Mouse (Mus musculus): ENCODE data around the gene Gas7. TPM values are rescaled to one million over a fixed set of nuclear protein-coding genes. Genes with fewer than 3 reads are reported as not detected.
A peak's percentile ranks its signal among the peaks of the same experiment; 100 is the strongest.

Gene Gas7
- polyA plus RNA-seq, 1 experiment from 2014 or later: 8.4 TPM

DNA sequence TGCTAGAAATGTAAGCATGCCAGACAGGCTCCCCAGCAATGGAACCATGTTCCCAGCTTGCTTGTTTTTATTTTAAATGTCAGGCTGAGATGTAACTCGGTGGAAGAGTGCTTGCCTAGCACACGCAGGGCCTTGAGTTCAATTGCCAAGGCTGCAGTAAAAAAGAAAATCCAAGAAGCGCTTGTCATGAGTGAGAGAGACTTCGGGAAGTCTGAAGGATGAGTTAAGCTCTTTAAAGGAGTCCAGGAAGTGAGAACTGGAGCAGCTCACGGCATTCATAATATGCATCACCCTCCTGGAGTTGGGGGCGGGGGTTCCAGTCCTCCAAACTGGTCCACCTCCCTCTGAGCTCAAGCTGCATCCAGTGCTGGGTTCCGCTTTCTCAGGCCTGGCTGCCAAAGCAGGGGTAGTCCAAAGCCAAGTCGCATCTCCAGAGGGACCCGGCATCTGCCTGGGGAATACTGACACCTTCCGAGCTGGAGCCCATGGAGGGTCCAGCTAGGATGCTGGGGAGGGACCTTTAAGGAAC lies 34.5 kb downstream of the Gas7 start:
- H3K27ac ChIP-seq (replicated peaks): no peak overlapping the region
- H3K36me3 ChIP-seq: no peaks in the 10 kb centered on the region
- H3K27me3 ChIP-seq (replicated peaks): no peaks in the 10 kb centered on the region
- H3K4me2 ChIP-seq: no peak overlapping the region
- WGBS: 67% methylated on average over 10 of the region's 10 CpGs
- H3K4me1 ChIP-seq: peaks cover 27% of the 10 kb centered on the region
- no peak overlapping the region for H3K4me3 ChIP-seq
- no peak overlapping the region for H3K9ac ChIP-seq
- ATAC-seq (ENCODE audit: extremely low read depth, insufficient number of reproducible peaks, low FRiP score, low TSS enrichment): no peak
- no peaks in the 10 kb centered on the region for H3K9me3 ChIP-seq

DNA sequence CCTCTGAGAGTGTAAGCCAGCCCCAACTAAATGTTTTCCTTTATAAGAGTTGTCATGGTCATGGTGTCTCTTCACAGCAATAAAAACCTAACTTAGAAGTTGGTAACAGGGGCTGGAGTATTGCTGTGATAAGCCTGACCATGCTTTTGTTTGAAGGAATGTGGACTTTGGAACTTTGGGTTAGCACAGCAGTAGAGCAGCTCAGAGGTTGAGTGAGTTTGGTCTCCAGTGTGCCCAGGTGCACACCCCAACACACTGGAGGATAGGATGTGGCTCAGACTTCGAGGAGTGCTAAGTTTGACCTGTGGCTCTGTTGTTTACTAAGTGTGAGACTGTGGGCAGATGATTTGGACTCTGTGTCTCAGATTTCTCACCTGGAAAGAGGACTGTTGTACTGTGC lies 41.6 kb downstream of the Gas7 start:
- ATAC-seq (ENCODE audit: extremely low read depth, insufficient number of reproducible peaks, low FRiP score, low TSS enrichment): no peak
- Histone ChIP-seq H3K36me3 (no peaks in the 10 kb centered on the region), H3K4me2 (no peak overlapping the region), H3K4me1 (peaks cover 17% of the 10 kb centered on the region; the same call in 1 of the 2 replicates), H3K9me3 (no peaks in the 10 kb centered on the region), H3K27ac (replicated peaks) (no peak overlapping the region), H3K4me3 (no peak overlapping the region), H3K9ac (no peak overlapping the region), H3K27me3 (replicated peaks) (no peaks in the 10 kb centered on the region)
- 66% methylated on average over 1 of the region's 1 CpGs for WGBS

DNA sequence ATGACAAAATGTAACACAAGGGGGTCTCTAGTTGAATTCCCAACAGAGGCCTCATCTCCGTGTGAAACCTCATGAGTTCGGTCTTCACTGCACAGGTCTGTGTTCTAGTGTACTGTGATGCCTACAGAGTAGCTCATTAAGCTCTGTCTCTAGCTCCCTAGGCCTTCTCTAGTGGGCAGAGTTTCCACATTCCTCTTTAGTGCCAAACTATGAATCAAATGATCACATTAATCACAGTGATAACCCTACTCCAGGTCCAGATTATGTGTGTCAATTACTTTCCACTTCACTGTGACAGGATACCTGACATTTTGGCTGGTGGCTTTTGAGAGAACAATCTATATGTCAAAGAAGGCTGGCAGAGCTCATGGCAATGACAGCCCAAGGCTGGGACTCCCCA lies 44.9 kb downstream of the Gas7 start:
- Histone ChIP-seq H3K9me3 (no peaks in the 10 kb centered on the region), H3K4me2 (no peak overlapping the region)
- ATAC-seq (ENCODE audit: extremely low read depth, insufficient number of reproducible peaks, low FRiP score, low TSS enrichment): no peak

DNA sequence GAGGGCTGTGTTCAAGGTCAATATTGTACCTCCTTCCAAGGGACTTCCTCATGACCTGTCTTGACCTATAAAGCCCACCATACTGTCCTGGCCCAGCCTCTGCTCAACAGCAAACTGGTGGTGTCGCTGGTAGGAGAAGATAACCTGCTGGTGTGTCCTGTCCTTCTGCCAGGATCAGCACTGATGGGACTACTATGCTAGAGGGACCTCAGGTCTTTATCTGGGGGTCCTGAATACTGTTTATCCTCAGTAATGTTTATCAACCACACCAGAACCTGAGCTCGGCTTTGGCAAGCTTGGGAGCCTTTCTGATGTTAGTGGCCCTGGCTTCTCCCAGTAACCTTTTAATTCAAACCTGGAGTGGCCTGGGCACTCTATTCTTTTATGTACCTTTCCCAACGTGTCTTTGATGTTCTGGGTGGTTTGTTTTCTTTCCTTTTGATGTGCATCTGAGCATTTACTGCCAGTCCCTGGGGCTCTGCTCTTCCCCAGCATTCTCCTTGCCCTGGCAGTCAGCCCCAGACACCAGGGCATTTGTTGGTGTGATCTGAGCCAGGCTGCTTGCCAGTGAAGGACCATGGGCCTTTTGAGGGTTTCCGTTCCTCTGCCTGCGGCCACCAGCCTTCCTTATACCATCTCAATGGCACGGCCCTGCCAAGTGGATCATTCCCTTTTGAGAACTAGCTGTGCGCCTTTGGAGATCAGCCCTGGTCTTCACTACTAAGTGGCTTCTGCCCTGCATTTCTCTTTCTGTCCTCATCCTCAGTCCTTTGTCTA lies 46.4 kb downstream of the Gas7 start:
- H3K27ac ChIP-seq (replicated peaks): no peak overlapping the region
- H3K27me3 ChIP-seq (replicated peaks): no peaks in the 10 kb centered on the region
- H3K4me2 ChIP-seq: no peak overlapping the region
- ATAC-seq (ENCODE audit: extremely low read depth, insufficient number of reproducible peaks, low FRiP score, low TSS enrichment): no peak
- 75% methylated on average over 7 of the region's 7 CpGs for WGBS
- no peak overlapping the region for H3K4me3 ChIP-seq
- no peaks in the 10 kb centered on the region for H3K9me3 ChIP-seq
- H3K4me1 ChIP-seq: peaks cover 12% of the 10 kb centered on the region; the same call in 1 of the 2 replicates
- no peaks in the 10 kb centered on the region for H3K36me3 ChIP-seq
- H3K9ac ChIP-seq: no peak overlapping the region

More for the DNA sequence above, 44.9 kb downstream of the Gas7 start:
- WGBS: 78% methylated on average over 2 of the region's 2 CpGs
- peaks cover 12% of the 10 kb centered on the region; the same call in 1 of the 2 replicates for H3K4me1 ChIP-seq
- H3K9ac ChIP-seq: no peak overlapping the region
- H3K36me3 ChIP-seq: no peaks in the 10 kb centered on the region
- H3K4me3 ChIP-seq: no peak overlapping the region
- H3K27ac ChIP-seq (replicated peaks): no peak overlapping the region
- no peaks in the 10 kb centered on the region for H3K27me3 ChIP-seq (replicated peaks)

DNA sequence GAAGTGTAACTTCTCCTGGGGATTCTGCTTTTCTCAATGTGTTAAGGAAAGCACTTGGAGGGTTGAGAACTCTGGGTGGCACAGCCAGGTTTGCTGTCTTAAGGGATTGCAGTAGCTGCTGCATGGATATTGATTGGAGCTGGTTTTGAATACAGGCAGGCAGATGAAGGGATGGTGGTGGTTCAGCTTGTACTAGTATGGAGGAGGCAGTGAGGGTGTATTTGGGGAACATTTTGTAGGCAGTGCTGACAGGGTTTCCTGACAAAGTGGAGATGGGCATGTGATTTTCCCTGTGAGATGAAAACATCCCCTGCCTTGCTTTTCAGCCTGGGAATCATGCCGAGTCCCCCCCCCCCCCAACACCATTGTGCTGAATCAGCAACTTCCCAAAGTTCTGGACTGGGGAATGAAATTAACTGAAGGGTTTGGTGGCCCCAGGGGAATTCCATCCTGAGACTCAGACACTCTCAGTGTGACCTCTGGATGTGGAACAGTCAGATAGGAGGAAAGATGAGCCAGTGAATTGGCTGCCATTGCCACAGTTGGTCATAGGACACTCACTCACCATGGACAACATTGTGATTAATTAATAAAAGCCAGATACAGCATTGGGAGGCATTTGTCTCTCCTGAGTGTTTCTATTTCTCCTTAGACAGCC lies 54.1 kb downstream of the Gas7 start:
- ATAC-seq (ENCODE audit: extremely low read depth, insufficient number of reproducible peaks, low FRiP score, low TSS enrichment): no peak
- 75% methylated on average over 1 of the region's 1 CpGs for WGBS
- H3K4me1 ChIP-seq: no peaks in the 10 kb centered on the region
- H3K9ac ChIP-seq: no peak overlapping the region
- 0 out of 2 replicates have a peak, but pooled peaks cover 4% of the 10 kb centered on the region for H3K9me3 ChIP-seq
- no peak overlapping the region for H3K27ac ChIP-seq (replicated peaks)
- no peaks in the 10 kb centered on the region for H3K27me3 ChIP-seq (replicated peaks)
- H3K4me3 ChIP-seq: no peak overlapping the region
- no peaks in the 10 kb centered on the region for H3K36me3 ChIP-seq
- H3K4me2 ChIP-seq: no peak overlapping the region

DNA sequence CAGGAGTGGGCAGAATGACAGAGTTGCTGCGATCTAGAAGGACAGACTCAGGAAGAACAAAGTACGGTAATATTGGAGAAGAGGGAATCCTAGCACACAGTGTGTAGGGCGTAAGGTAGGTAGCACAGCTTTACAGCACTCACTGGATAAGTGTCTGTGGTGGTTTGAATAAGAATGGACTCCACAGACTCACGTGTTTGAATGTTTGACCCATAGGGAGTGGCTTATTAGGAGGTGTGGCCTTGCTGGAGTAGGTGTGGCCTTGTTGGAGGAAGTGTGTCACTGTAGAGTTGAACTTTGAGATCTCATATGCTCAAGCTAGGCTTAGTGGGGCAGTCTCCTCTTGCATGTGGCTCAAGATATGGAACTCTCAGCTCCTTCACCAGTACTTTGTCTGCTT lies 55.6 kb downstream of the Gas7 start:
- H3K36me3 ChIP-seq: no peaks in the 10 kb centered on the region
- 0 out of 2 replicates have a peak, but pooled peaks cover 4% of the 10 kb centered on the region for H3K9me3 ChIP-seq
- H3K4me2 ChIP-seq: no peak overlapping the region
- no peak overlapping the region for H3K9ac ChIP-seq
- H3K4me1 ChIP-seq: peaks cover 13% of the 10 kb centered on the region
- 78% methylated on average over 4 of the region's 4 CpGs for WGBS
- no peaks in the 10 kb centered on the region for H3K27me3 ChIP-seq (replicated peaks)
- H3K27ac ChIP-seq (replicated peaks): no peak overlapping the region
- ATAC-seq (ENCODE audit: extremely low read depth, insufficient number of reproducible peaks, low FRiP score, low TSS enrichment): no peak
- no peak overlapping the region for H3K4me3 ChIP-seq

DNA sequence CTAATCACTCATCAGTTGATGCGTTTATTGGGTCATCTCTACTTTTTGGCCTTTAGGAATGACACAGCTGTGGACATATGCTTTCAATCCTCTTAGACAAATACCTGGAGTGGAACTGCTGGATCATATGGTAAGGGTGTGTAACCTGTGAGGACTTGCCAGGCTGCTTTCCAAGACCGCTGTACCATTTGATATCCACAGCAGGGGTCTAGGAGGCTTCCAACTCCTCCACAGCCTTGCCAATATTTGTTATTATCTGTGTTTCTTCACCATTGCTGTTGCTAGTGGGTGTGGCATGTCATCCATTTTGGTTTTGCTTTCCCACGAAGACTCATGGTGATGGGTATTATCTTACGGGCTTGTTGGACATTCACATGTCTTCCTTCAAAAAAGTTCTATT lies 57.8 kb downstream of the Gas7 start:
- WGBS: 78% methylated on average over 4 of the region's 4 CpGs
- H3K4me1 ChIP-seq: peaks cover 16% of the 10 kb centered on the region
- no peak overlapping the region for H3K9ac ChIP-seq
- no peak overlapping the region for H3K4me3 ChIP-seq
- H3K27me3 ChIP-seq (replicated peaks): no peaks in the 10 kb centered on the region
- no peaks in the 10 kb centered on the region for H3K36me3 ChIP-seq
- no peak overlapping the region for H3K27ac ChIP-seq (replicated peaks)
- H3K9me3 ChIP-seq: peaks cover 3% of the 10 kb centered on the region; the same call in 1 of the 2 replicates
- H3K4me2 ChIP-seq: no peak overlapping the region
- ATAC-seq (ENCODE audit: extremely low read depth, insufficient number of reproducible peaks, low FRiP score, low TSS enrichment): no peak

DNA sequence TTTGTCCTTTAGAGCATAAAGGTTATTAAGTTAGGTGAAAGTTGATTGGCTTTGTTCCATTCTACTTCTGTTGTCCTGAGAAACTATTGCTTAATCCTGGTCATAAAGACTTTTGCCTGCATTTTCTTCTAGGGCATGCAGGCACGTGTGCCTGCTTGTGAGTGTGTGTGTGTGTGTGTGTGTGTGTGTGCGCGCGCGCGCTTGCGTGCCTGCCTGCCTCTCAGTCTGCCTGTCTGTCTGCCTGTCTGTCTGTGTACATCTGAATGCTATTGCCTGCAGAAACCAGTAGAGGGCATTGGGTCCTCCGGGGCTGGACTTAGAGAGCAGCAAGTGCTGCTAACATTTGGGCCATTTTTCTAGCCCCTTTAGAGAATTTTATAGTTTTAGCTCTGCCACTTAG lies 59.2 kb downstream of the Gas7 start:
- Histone ChIP-seq H3K27me3 (replicated peaks) (no peaks in the 10 kb centered on the region), H3K27ac (replicated peaks) (no peak overlapping the region), H3K36me3 (no peaks in the 10 kb centered on the region), H3K9ac (no peak overlapping the region), H3K4me2 (no peak overlapping the region), H3K4me1 (peaks cover 16% of the 10 kb centered on the region), H3K4me3 (no peak overlapping the region), H3K9me3 (peaks cover 3% of the 10 kb centered on the region; the same call in 1 of the 2 replicates)
- ATAC-seq (ENCODE audit: extremely low read depth, insufficient number of reproducible peaks, low FRiP score, low TSS enrichment): no peak
- 86% methylated on average over 8 of the region's 8 CpGs for WGBS

DNA sequence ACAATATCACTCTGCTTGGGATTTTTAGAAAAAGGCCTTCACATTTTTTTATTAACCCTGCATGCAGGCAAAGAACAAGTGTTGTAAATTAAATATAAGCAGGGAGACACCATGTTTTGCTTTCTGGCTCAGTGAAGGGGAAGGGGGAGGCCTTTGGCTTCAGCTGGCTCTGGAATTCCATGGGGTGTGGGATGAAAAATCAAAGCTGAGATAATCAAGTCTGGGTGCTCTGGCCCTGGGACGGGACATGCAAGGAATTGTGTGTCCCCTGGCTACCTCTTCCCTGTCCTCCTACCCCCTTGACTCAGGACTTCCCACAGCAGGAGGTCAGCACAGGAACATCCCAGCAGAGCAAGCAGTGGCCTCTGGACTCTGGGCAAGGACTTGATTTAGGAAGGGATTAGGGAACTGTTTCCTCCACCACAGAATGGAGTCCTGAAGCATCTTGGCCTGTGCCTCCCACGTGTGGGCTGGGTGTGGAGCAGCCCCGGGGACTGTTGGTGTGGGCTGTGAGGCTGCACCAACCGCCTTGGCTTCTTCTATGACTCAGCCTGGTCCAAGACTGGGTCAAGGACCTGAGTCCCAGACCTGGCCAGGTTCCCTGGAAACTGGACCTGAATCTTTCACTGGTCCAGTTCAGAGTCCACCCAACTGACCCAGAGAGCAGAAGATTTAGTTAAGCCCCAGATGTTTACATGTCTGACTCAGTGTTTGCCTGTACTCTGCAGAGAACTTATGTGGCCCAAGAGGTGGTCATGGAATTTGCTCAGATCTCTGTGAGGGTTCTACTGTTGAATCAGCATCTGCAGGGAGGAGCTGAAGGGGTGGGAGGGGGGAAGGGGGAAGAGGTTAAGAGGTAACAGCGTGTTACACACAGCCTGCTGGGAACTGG lies 60.0 kb downstream of the Gas7 start:
- peak overlapping the region; percentile 39; the same call in 1 of the 2 replicates for H3K27ac ChIP-seq (replicated peaks)
- H3K4me3 ChIP-seq: no peak overlapping the region
- peaks cover 16% of the 10 kb centered on the region for H3K4me1 ChIP-seq
- no peaks in the 10 kb centered on the region for H3K36me3 ChIP-seq
- H3K4me2 ChIP-seq: no peak overlapping the region
- no peak for ATAC-seq (ENCODE audit: extremely low read depth, insufficient number of reproducible peaks, low FRiP score, low TSS enrichment)
- no peaks in the 10 kb centered on the region for H3K27me3 ChIP-seq (replicated peaks)
- H3K9me3 ChIP-seq: peaks cover 3% of the 10 kb centered on the region; the same call in 1 of the 2 replicates
- peak overlapping the region; percentile 10; the same call in 1 of the 2 replicates for H3K9ac ChIP-seq
- 28% methylated on average over 5 of the region's 5 CpGs for whole genome bisulfite sequencing

DNA sequence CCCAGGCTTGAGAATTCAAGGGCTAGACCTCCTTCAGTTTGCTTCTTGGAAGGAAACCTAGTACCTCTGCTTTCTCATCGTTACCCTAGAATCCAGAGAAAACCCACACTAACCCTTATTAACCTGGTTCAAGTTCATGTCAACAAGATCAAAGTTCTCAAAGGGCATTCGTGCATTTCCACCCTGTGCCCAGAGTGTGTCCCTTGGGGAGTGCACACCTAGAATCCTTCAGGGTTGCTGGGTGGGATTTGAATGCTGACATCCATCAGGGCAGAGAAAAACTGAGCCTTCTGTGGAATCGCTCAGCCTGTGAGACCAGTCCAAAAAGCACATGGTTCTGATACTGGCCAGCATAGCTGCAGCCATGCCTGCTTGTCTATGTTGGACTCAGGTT lies 60.7 kb downstream of the Gas7 start:
- ATAC-seq (ENCODE audit: extremely low read depth, insufficient number of reproducible peaks, low FRiP score, low TSS enrichment): no peak
- Histone ChIP-seq H3K4me2 (no peak overlapping the region), H3K4me3 (no peak overlapping the region), H3K27me3 (replicated peaks) (no peaks in the 10 kb centered on the region), H3K36me3 (no peaks in the 10 kb centered on the region), H3K9me3 (peaks cover 3% of the 10 kb centered on the region; the same call in 1 of the 2 replicates), H3K4me1 (peaks cover 16% of the 10 kb centered on the region), H3K27ac (replicated peaks) (no peak overlapping the region), H3K9ac (peak overlapping the region; percentile 10; the same call in 1 of the 2 replicates)
- 64% methylated on average over 3 of the region's 3 CpGs for WGBS

DNA sequence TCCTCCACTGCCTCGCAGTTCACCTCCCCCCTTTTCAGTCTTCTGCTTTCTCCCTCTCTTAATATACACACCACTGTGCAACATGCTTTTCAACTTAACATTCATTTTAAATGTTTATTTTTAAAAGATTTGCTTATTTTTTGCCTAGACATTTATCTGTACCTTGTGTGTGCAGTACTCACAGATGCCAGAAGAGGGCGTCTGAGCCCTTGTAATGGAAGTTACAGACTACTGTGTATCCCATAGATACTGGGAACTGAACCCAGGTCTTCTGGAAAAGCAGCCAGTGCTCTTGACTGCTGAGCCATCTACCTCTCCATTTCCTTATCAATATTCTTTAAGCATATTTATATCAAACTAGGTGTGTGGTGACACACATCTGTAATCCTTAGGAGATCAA lies 62.5 kb downstream of the Gas7 start:
- no peak overlapping the region for H3K4me3 ChIP-seq
- WGBS: 59% methylated on average over 2 of the region's 2 CpGs

More for the DNA sequence above, 62.5 kb downstream of the Gas7 start:
- H3K9ac ChIP-seq: no peak overlapping the region
- ATAC-seq (ENCODE audit: extremely low read depth, insufficient number of reproducible peaks, low FRiP score, low TSS enrichment): no peak
- H3K27ac ChIP-seq (replicated peaks): no peak overlapping the region
- H3K9me3 ChIP-seq: peaks cover 3% of the 10 kb centered on the region; the same call in 1 of the 2 replicates
- no peaks in the 10 kb centered on the region for H3K36me3 ChIP-seq
- no peak overlapping the region for H3K4me2 ChIP-seq
- peaks cover 25% of the 10 kb centered on the region for H3K4me1 ChIP-seq
- H3K27me3 ChIP-seq (replicated peaks): no peaks in the 10 kb centered on the region
